Mouse (Mus musculus): ENCODE measurements around the gene Oasl2.

GRCm38 (mm10) chr5:114879399-114879798 is 17.3 kb upstream of the Oasl2 start:
- TF ChIP-seq POLR2A (IDR thresholded peaks at IDR 0.05; ENCODE audit: low read depth, low read length) (no peak), CTCF (IDR thresholded peaks at IDR 0.05; ENCODE audit: extremely low read depth, insufficient read length, insufficient replicate concordance, low read depth, low read length) (no peak)

All from small intestine, adult 2 months (tissue).